Mouse (Mus musculus): ENCODE measurements around the gene Mrpl37.

Gene Mrpl37

DNA sequence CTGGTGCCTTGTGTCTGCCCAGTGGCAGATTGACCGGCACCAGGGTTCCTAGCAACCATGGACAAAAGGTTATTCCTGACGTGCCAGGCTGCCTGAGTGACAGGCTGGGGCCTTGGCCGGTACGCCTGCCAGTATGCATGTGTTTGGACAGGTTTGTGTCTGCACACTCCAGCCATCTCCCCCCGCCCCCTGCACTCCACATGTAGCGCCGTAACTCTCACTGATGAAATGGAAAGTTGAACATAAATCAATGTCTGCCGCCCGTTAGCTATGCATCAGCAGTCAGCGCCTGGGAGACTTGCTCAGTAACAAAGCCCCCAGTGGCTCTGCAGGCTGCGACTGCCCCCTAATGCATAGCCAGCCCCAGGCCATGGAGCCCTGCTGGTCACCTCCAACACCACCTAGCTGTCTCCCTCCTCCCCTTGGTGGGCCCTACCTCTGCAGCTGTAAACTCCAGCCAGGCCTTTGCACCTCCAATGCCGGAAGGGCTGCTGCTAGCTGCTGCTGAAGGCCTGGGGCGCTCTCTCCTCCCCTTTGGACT is 50.6 kb downstream of the Mrpl37 start:
- DNase-seq: peak; percentile 18

DNA sequence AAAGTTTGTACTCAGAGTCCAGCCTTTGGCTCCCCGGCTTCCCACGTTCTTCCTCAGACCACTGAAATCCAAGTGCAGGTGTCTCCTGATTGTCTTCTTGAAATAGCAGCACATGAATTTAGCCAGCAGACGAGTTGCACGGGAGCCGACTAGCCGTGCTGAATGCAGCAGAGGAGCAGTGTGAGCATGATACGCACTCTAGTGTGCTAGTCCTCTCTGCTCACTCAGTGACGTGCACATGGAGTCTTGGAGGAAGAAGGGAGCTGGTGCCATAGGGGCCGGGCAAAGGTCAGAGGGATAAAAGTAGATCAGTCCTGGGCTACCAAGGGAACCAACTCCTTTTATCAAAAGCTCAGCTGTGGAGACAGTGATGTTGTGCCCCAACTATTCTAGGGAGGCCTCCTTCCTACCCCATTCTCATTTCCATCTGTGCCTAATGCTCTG is 52.8 kb downstream of the Mrpl37 start:
- no peak for DNase-seq

DNA sequence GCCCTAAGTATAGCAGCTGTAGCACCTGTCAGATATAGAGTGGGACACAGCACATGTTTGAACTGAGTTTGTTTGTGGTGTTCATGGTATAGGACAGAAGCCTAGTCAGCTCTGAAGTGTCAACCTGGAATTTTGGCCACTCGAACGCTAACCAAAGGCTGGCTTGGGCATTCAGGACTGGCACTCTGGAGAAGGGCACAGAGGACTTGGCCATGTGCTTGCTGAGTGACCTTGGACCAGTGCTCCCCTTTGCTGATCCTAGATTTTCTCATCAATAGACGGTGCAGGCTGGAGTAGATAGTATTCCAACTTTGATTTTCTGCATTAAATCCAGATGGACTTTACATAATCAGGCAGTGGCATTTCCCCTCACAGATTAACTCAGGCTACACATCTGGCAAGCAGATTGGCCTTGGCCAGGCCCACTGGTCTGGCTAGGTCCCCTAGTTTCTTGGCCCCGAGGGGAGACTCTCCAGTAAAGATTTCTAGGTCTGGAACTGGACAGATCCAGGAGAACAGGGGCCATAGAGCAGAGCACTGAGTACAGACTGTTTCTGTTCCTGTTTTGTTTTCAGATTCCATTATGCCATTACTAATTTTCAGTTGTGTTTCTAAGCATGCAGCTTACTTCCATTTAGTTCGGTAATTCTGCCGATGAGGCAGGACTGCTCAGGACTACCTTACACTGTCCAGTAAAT is 53.4 kb downstream of the Mrpl37 start:
- DNase-seq: no peak

DNA sequence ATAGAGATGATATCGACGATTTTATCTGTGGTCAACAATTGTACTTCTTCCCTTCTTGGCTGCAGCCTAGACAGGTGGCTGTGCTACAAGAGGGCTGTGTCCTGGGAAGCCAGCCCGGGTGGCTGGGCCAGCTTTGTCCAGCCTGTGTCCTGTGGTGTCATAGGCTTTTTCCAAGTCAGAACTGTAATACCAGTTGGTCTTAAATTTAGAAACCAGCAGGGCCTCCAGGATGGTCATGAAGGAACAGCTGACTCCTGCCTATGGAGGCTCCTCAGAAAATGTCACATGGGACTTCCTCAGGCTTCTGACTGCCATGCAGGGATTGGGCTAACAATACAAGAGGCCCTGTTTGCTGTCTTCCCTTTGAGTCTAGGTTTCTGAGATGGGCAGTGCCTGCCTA is 54.1 kb downstream of the Mrpl37 start:
- no peak for DNase-seq

DNA sequence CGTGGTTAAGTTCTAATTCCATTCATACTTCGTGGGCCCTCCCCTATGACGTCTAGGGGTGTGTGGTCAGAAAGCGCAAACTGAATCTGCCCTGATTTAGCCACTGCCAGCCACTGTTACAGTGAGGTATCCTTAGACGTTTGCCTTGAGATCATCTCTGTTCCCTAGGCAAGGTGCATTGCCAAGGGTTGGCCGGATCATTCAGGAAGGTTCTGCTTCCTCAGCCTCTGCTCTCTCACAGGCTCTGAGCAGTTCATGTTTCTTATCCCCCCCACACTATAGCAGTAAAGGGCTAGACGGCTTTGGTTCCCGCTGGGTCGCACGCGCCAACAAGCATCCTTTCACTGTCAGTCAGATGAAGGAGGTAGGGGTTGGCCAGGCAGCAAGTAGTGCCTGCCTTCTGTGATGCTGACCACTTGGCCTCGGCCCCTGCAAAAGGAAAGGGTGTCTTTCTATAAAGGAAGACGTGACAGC is 54.6 kb downstream of the Mrpl37 start:
- DNase-seq: no peak

DNA sequence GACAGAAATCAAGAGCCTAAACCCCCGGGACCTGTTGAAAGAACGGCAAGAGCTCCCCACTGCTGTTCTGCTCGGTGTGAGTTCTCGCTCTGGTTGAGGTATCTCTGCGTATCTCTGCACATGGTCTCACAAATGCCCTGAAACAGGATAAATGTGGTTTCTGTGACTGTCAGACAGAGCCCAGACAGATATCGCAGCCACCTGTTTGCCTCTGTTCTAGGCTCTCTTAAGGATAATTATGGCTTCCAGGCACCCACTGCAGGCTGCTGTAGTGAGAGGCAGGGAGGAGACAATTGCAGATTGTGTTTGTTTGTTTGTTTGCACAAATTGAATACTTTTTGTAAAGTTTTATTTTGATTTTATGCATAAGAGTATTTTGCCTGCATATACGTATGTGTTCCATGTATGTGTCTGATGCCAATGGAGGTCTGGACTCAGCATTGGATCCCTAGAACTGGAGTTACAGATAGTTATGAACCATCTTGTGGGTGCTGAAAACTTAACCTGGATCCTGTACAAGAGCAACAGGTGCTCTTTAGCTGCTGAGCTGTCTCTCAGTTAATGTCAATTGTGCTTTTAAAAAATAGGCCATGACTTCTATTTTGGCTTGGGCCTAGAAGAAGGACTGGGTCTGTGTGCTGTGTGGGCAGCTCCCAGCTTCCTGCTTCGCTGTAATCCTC is 55.2 kb downstream of the Mrpl37 start:
- no peak for DNase-seq

DNA sequence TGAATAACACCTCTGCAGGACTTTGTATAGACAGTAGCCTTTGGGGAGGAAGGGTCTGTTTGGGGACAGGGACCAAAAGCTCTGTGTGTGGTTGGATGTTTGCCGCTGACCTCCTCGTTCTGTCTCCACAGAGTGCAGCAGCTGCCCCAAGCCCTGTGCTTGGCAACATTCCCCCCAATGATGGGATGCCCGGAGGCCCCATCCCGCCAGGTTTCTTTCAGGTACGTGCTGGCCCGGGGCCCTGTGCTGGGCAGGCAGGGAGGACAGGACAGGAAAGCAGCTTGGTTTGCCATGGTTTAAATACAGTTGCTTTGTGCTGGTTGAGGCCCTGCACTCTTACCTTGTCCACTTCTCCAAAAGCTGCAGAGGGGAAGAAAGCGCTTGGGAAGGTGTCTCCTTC is 57.1 kb downstream of the Mrpl37 start:
- DNase-seq: no peak

DNA sequence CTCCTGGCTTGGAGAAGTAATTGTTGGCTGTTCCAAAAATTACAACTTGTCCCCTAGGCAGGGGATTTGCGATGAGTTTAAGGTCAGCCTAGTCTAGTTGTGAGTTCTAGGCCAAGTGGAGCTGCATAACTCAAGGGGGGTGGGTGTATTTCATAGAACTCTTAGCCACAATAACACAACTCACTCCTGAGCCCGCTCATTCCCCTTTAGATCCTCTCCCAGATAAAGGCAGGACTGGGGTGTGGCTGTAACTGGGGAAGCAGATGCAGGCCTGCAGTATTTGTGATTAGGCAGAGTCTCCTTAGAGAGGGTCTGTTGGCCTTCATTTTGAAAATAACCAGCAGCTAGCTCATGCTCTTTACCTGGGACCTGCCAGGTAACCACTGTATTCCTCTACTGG is 58.5 kb downstream of the Mrpl37 start:
- no peak for DNase-seq

DNA sequence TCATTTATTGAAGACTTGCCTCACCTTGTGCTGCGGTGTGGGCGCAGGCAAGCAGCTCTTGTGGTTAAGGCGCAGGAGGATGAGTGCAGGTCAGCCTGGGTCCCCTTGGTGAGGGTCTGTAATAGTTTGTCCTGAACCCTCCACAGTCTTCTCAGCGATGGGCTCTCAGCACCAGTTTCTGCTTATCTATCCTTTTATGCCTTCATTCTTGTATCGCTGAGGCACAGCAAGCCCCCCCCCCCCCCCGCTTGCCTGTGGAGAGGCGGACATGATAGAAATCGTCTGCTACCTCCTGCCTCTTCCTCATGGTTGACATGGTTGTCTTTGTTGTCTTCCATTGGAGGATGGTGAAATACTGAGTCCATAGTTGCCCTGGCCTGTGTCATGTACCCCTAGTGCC is 59.3 kb downstream of the Mrpl37 start:
- DNase-seq: no peak

DNA sequence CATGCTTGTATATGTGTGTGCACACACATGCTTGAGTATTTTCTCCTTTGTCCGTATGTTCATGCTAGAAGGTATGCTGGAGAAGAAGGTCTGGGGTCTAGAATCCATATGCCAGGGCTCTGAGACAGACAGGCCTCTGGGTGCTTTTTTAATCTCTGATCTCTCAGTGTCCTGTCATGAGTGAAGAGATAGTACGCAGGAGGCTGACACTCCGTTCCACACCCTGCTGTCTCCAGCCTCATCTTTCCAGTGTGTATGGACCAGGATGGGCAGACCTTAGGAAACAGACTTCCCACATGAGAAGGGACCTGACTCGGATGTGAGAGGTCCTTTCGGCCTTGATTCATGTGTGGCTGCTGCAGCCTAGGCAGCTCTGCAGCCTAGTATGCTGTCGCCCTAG is 59.9 kb downstream of the Mrpl37 start:
- DNase-seq: no peak

DNA sequence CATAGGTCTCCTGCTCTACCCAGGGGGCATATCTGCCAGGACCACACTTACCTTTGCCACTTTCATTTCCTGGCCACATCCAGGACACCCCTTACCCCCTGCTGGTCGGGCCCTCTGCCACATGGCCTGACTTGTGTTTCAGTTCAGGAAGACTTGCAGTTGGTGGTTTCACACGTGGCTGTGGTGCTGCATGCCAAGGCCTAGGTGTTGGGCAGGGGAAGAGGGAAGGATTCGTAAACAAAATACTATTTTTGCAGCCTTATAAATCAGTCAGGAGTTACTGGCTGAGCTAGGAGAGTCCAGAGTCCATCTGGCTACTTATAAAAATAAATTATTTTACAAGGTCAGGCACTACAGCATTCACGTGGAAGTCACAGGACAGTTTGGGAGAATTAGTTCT is 60.4 kb downstream of the Mrpl37 start:
- no peak for DNase-seq

Data from right cerebral cortex, postnatal 4 days (tissue).